Mouse (Mus musculus) liver, embryonic 15.5 days (tissue): Measurements from ENCODE around the gene Gm9747. TPM values are rescaled to one million over a fixed set of nuclear protein-coding genes. Genes with fewer than 3 reads are reported as not detected.

Experiments
- ATAC-seq: fragments of 200-750 bp; cut with Nextera tagmentation; 2 replicates; pipeline ENCODE4 v1.8.0; 2017; ENCODE audit warnings: moderate number of reproducible peaks, mild to moderate bottlenecking, moderate library complexity; ENCODE audit not compliant: insufficient read depth
- H3K27ac ChIP-seq: fragments of 300-500 bp; sonication (generic); replicated peaks from 2 replicates; pipeline ENCODE4 v1.5.1; 2015; ENCODE audit warnings: mild to moderate bottlenecking, inconsistent platforms
- H3K27me3 ChIP-seq: fragments of 300-500 bp; sonication (generic); 2 replicates; pipeline ENCODE4 v1.6.1; 2015; ENCODE audit warnings: mild to moderate bottlenecking, inconsistent platforms
- H3K36me3 ChIP-seq: fragments of 300-500 bp; sonication (generic); replicated peaks from 2 replicates; pipeline ENCODE4 v1.6.1; 2015; ENCODE audit warnings: moderate library complexity, mild to moderate bottlenecking, inconsistent platforms
- H3K4me1 ChIP-seq: fragments of 300-500 bp; sonication (generic); replicated peaks from 2 replicates; pipeline ENCODE4 v1.6.1; 2015; ENCODE audit warnings: inconsistent platforms
- H3K4me2 ChIP-seq: fragments of 300-500 bp; sonication (generic); 2 replicates; pipeline ENCODE4 v1.6.1; 2015; ENCODE audit warnings: moderate library complexity, mild to moderate bottlenecking, inconsistent platforms
- H3K4me3 ChIP-seq: fragments of 300-500 bp; sonication (generic); replicated peaks from 2 replicates; pipeline ENCODE4 v1.5.1; 2015; ENCODE audit warnings: mild to moderate bottlenecking, inconsistent platforms
- H3K9ac ChIP-seq: fragments of 300-500 bp; sonication (generic); 2 replicates; pipeline ENCODE4 v1.6.1; 2015; ENCODE audit warnings: moderate library complexity, mild to moderate bottlenecking, inconsistent platforms
- H3K9me3 ChIP-seq: fragments of 300-500 bp; sonication (generic); replicated peaks from 2 replicates; pipeline ENCODE4 v1.6.1; 2016; ENCODE audit warnings: inconsistent platforms
- WGBS: fragments of 180-500 bp; shearing (Covaris S2); methylation state at CpG from one replicate; pipeline ENCODE4 v1.1.7; 2015; ENCODE audit warnings: mixed read lengths; ENCODE audit not compliant: insufficient replicate concordance; 5-methylcytosine and 5-hydroxymethylcytosine counted together
- polyA plus RNA-seq: library from polyadenylated mRNA; unstranded; fragments of >200 nt; fragmentation: Nextera tagmentation; extraction: Ambion mirVana; gene quantifications from 2 replicates; pipeline ENCODE4 v1.2.1, GENCODE M21; 2015

The Gm9747 gene
- polyA plus RNA-seq, 1 experiment from 2014 or later = 3.2 TPM

DNA sequence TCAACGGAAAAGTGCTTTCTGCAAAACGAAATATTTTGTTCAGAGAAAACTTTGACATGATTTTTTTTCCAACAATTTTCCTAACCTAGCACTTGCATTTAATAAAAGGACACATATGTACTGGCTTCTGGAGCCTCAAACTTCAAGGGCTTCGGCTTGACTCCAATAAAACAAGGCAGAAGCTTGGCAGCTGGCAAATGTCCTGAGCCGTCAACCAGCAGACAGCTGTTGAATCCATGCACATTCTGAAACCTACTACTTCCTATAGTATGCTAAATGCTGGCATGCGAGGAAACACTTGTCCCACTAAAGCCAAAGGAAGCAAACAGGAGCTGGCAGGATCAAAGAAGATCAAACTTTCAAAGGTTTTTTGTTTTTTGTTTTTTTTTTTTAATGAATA, 24.5 kb downstream of the Gm9747 start:
- no peaks in the 10 kb centered on the region for H3K9me3 ChIP-seq
- no peak for ATAC-seq
- no peak overlapping the region for H3K4me2 ChIP-seq
- 43% methylated on average over 5 of the region's 5 CpGs for WGBS
- no peak overlapping the region for H3K4me3 ChIP-seq
- no peak overlapping the region for H3K9ac ChIP-seq
- no peaks in the 10 kb centered on the region for H3K36me3 ChIP-seq
- no peaks in the 10 kb centered on the region for H3K27me3 ChIP-seq
- H3K4me1 ChIP-seq = no peaks in the 10 kb centered on the region
- no peak overlapping the region for H3K27ac ChIP-seq

DNA sequence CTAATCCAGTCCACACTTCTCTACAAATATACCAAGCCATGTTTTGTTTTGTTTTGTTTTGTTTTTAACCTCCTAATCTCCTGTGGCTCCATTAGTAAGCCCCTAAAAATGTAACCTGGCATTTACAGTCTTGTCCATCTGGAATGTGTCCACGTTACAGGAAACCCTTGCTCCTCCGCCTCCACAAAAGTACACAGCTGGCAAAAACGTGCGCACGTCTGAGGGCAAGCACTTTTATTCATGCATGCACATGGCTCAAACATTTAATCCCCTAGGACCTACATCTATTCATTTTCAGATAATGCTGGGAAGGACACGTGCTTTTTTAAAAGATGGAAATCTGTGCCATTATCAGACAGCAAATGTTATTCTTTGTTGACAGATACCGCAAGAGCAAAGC, 25.4 kb downstream of the Gm9747 start:
- Histone ChIP-seq H3K9me3 (no peaks in the 10 kb centered on the region), H3K27ac (no peak overlapping the region), H3K4me3 (no peak overlapping the region), H3K4me1 (no peaks in the 10 kb centered on the region), H3K27me3 (no peaks in the 10 kb centered on the region), H3K9ac (no peak overlapping the region), H3K36me3 (no peaks in the 10 kb centered on the region), H3K4me2 (no peak overlapping the region)
- ATAC-seq = no peak
- 62% methylated on average over 7 of the region's 7 CpGs for WGBS

DNA sequence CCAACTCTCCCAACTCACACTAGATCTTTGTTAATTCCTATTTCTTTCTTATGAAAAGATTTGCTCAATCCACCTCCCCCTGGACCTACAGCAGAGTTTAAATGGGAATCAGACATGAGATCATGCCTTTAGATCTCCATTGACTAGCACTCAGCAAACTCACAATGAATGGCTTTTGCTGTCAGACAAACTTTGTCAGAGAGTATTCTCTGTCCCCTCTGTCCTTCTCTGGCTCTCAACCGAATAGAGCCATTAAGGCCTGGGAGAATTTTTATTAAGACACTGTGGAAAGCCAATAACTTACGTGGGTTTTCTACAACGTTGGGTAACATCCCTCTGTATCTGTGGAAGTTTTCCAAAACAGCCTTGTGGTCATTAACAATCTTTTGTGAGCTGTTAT, 27.1 kb downstream of the Gm9747 start:
- ATAC-seq = no peak
- Histone ChIP-seq H3K9me3 (no peaks in the 10 kb centered on the region), H3K9ac (no peak overlapping the region), H3K36me3 (no peaks in the 10 kb centered on the region), H3K4me1 (no peaks in the 10 kb centered on the region), H3K4me3 (no peak overlapping the region), H3K4me2 (no peak overlapping the region), H3K27ac (no peak overlapping the region), H3K27me3 (no peaks in the 10 kb centered on the region)
- WGBS = 48% methylated on average over 3 of the region's 3 CpGs

DNA sequence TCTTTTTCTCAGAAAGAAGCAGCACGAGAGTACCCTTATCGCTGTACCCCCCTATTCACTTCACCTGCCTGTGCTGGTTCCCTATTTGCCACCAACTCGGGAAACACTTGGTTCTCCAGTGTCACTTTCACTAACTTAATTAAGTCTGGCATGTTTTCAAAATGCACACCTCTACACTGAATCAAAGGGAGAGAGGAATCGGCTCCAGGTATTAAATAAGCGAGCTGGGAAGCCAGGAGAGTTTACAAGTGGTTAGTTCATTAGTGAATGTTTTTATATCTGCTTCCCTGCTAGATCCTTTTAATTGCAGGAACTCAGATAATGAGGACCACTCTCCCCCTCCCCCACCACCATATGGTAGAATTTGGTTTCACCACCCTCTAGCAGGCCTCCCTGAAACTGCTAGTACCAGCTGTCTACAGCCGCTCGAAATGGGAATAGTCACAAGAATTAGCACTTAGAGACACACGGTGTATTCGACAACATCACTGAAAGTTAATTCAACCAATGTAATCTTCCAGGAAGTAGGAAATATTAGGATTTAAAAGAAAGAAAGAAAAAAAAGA, 28.2 kb downstream of the Gm9747 start:
- no peaks in the 10 kb centered on the region for H3K27me3 ChIP-seq
- no peak overlapping the region for H3K4me2 ChIP-seq
- no peak overlapping the region for H3K9ac ChIP-seq
- no peak overlapping the region for H3K27ac ChIP-seq
- H3K36me3 ChIP-seq = no peaks in the 10 kb centered on the region
- WGBS = 54% methylated on average over 9 of the region's 9 CpGs
- H3K9me3 ChIP-seq = no peaks in the 10 kb centered on the region
- no peak overlapping the region for H3K4me3 ChIP-seq
- ATAC-seq = no peak
- H3K4me1 ChIP-seq = no peaks in the 10 kb centered on the region

DNA sequence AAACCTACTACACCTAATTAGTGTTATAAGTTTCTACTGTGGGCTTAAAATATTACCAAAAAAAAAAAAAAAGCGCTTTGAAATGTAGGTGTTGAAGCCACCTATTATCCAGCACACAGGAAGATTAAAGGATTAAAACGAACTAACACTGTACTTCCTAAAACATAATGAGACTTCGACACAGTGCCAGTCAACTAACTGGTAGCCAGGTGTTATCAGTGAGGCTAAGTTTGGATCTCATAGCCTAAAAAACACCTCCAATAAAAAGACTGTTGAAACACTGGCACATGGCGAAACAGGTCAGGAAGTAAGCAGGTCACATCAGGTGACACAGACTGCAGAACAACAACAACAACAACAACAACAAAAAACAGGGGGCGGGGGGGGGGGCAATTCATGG, 28.7 kb downstream of the Gm9747 start:
- H3K9me3 ChIP-seq = no peaks in the 10 kb centered on the region
- H3K27ac ChIP-seq = no peak overlapping the region
- no peak for ATAC-seq
- H3K27me3 ChIP-seq = no peaks in the 10 kb centered on the region
- H3K4me3 ChIP-seq = no peak overlapping the region
- WGBS = 54% methylated on average over 5 of the region's 5 CpGs
- no peak overlapping the region for H3K4me2 ChIP-seq
- H3K9ac ChIP-seq = no peak overlapping the region
- no peaks in the 10 kb centered on the region for H3K4me1 ChIP-seq
- no peaks in the 10 kb centered on the region for H3K36me3 ChIP-seq

DNA sequence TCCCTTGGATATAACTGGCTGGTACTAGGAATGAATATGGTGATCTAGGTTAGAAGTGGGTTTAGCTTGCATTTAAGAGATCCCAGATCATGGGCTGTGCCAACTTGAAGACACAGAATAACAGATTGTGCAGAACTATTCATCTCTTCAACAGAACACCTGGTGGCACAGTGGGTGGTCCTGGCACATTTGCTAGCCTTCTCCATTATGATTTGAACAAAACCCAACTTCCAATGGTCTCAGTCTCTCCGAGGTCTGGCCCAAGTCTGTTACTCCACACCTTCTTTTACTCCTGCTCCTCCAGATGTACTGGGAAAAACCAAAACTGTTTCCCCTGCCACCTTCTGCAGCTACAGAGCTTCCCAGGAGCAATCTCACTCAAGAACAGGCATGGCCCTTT, 29.4 kb downstream of the Gm9747 start:
- H3K27me3 ChIP-seq = no peaks in the 10 kb centered on the region
- H3K9me3 ChIP-seq = no peaks in the 10 kb centered on the region
- WGBS = 52% methylated on average over 1 of the region's 1 CpGs
- no peak overlapping the region for H3K4me2 ChIP-seq
- no peak for ATAC-seq
- no peak overlapping the region for H3K27ac ChIP-seq
- H3K9ac ChIP-seq = no peak overlapping the region
- H3K4me3 ChIP-seq = no peak overlapping the region
- H3K4me1 ChIP-seq = no peaks in the 10 kb centered on the region
- no peaks in the 10 kb centered on the region for H3K36me3 ChIP-seq

DNA sequence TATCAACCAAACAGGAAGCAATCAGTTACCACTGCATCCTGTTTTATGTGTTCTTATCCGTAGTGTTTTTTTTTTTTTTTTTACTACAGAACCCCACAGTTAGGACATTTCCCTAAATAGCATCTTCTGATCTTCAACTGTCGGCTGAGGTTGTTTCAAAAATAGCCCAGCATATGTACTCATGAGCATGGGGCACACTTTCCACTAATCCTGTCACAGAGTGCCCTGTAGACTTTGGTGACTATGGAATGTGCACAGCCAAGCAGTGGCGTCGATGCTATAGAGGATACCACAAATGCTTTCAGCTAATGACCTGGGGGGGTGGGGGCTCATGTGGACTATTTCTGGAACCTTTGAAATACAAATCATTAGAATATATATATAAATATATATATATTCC, 34.6 kb downstream of the Gm9747 start:
- H3K4me2 ChIP-seq = no peak overlapping the region
- H3K27ac ChIP-seq = no peak overlapping the region
- no peaks in the 10 kb centered on the region for H3K27me3 ChIP-seq
- ATAC-seq = no peak
- WGBS = 20% methylated on average over 4 of the region's 4 CpGs
- H3K9ac ChIP-seq = no peak overlapping the region
- no peaks in the 10 kb centered on the region for H3K36me3 ChIP-seq
- no peaks in the 10 kb centered on the region for H3K4me1 ChIP-seq
- no peak overlapping the region for H3K4me3 ChIP-seq
- no peaks in the 10 kb centered on the region for H3K9me3 ChIP-seq

DNA sequence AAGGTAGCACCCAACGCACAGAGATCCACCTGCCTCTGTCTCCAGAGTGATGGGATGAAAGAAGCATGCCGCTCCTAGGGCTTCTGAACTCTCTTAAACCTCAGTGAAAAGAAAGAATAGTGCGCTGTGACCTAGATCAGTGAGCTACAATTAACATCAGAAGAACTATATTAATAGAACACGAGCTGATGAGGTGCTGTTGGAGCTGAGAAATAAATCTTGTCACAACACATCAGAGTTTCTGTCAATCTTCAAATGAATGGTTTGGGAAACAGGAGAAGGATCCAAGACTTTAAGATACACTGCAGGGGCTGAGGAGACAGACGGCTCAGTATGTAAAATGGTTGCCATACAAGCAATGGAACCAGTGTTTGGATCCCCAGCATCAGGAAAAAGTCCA, 39.3 kb downstream of the Gm9747 start:
- Histone ChIP-seq H3K9ac (no peak overlapping the region), H3K27me3 (no peaks in the 10 kb centered on the region), H3K36me3 (no peaks in the 10 kb centered on the region), H3K27ac (no peak overlapping the region), H3K4me1 (no peaks in the 10 kb centered on the region), H3K4me2 (no peak overlapping the region), H3K4me3 (no peak overlapping the region), H3K9me3 (no peaks in the 10 kb centered on the region)
- 62% methylated on average over 5 of the region's 5 CpGs for WGBS
- no peak for ATAC-seq

DNA sequence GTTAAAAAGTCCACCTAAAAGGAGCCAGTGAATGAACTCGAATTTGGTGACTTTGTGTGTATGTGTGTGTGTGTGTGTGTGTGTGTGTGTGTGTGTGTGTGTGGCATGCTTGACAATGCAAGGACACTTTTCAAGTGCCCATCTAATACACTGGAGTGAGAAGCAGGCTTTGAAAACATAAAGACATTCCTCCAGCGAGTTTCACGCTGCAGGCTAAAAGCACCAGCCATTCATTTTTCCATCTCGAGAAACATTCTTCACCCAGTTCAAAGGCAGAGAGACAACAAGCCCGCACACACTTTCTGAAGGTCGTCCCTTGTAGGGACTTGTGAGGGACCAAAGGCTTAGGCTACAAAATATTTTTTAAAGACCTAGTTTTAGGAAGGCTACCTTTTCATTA, 40.6 kb downstream of the Gm9747 start:
- H3K4me1 ChIP-seq = no peaks in the 10 kb centered on the region
- WGBS = 52% methylated on average over 6 of the region's 6 CpGs
- H3K4me3 ChIP-seq = no peak overlapping the region
- H3K27ac ChIP-seq = no peak overlapping the region
- H3K36me3 ChIP-seq = no peaks in the 10 kb centered on the region
- H3K9me3 ChIP-seq = no peaks in the 10 kb centered on the region
- H3K9ac ChIP-seq = no peak overlapping the region
- no peak for ATAC-seq
- H3K27me3 ChIP-seq = no peaks in the 10 kb centered on the region
- H3K4me2 ChIP-seq = no peak overlapping the region

DNA sequence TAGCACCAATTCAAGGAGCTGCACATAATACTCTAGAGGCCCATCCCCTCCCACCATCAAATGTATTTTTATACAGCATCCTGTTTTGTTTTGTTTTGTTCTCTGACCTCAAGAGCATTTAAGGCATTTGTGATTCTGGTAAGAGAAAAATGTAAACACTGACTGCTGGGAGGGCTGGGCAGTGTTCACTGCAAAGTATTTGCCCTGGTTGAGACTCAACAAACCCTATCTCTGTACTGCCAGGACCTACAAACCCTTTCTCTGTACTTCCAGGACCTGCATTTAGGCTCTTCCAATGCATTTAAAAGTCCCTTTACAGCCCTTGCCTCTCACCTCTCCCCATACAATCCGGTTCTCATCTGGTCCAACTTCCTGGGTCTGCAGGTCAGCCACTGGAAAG, 41.4 kb downstream of the Gm9747 start:
- Histone ChIP-seq H3K27me3 (no peaks in the 10 kb centered on the region), H3K4me1 (no peaks in the 10 kb centered on the region), H3K27ac (no peak overlapping the region), H3K4me3 (no peak overlapping the region), H3K9me3 (no peaks in the 10 kb centered on the region), H3K4me2 (no peak overlapping the region), H3K9ac (no peak overlapping the region), H3K36me3 (no peaks in the 10 kb centered on the region)
- ATAC-seq = no peak
- 20% methylated on average over 1 of the region's 1 CpGs for WGBS

DNA sequence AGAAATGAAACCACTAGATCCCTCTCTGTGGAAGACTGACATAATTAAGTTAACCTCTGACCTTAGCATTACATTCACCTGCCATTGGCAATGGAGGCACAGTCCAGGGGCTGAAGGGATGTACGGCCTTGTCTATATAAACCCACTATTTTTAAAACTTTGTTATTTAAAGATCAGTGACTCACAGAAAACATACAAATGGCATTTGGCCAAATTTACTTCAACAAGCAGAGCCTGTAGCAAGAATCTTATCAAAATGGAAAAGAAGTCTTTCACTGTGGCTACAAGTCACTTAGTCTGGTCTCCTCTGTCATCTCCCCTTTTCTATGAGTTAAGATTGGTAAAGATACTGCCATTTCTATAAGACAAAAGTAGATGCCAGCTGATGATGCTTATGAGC, 46.9 kb downstream of the Gm9747 start:
- Histone ChIP-seq H3K27ac (no peak overlapping the region), H3K9ac (no peak overlapping the region), H3K27me3 (no peaks in the 10 kb centered on the region), H3K4me2 (no peak overlapping the region), H3K4me1 (peaks cover 16% of the 10 kb centered on the region), H3K36me3 (no peaks in the 10 kb centered on the region), H3K4me3 (no peak overlapping the region), H3K9me3 (no peaks in the 10 kb centered on the region)
- no peak for ATAC-seq
- WGBS = 50% methylated on average over 1 of the region's 1 CpGs

DNA sequence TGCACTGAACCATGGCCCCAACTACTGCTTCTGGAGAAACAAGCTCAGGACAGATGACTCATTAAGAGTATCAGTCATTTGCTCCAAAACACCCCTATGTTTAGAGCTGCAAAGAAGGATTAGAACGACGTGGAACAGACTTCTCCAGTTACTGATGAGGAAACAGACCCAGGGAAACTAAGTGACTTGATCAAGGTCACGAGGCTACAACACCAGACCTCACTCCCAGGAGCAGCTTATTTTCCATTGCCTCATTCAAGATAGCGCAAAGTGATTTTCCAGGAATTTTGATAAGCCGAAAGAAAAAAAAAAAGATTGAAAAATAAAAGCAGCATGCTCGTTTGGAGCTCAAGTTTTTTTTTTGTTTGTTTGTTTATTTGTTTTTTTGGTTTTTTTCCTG, 48.9 kb downstream of the Gm9747 start:
- Histone ChIP-seq H3K4me2 (no peak overlapping the region), H3K27me3 (peaks cover 11% of the 10 kb centered on the region), H3K4me1 (peaks cover 16% of the 10 kb centered on the region), H3K36me3 (no peaks in the 10 kb centered on the region), H3K27ac (no peak overlapping the region), H3K9me3 (no peaks in the 10 kb centered on the region), H3K4me3 (no peak overlapping the region), H3K9ac (no peak overlapping the region)
- WGBS = 67% methylated on average over 6 of the region's 6 CpGs
- no peak for ATAC-seq
